17 mouse cellular contexts compared by ENCODE assay signal in genomic region chr6:29815634-29816033, GRCm38 (mm10). TPM values are rescaled to one million over a fixed set of nuclear protein-coding genes. Genes with fewer than 3 reads are reported as not detected.
A peak's percentile ranks its signal among the peaks of the same experiment; 100 is the strongest.
DNase-seq lines count a peak whose midpoint lies in the region; ATAC-seq and TF ChIP-seq lines count a peak whose summit lies in the region.
"Had no signal": no experiment of that assay in that cellular context is flagged by ENCODE, and none has a peak within 500 bp of the region (broad histone marks: within the 10 kb centered on the region; RNA-seq: fewer than 3 reads in every experiment).

No protein-coding gene starts in this region.

- peak overlapping the region; percentile 68 for H3K27ac ChIP-seq in left cerebral cortex, adult 2 months
- H3K27ac ChIP-seq in forebrain, embryonic 12.5 days: peak overlapping the region; percentile 81
- H3K27ac ChIP-seq in hindbrain, embryonic 12.5 days: peak overlapping the region; percentile 40
- peak overlapping the region; percentile 62 for H3K27ac ChIP-seq in midbrain, embryonic 15.5 days
- no peak overlapping the region for H3K27ac ChIP-seq in embryonic facial prominence, embryonic 10.5 days (replicated peaks)

- no peak overlapping the region for H3K4me2 ChIP-seq in forebrain, embryonic 12.5 days
- no peak overlapping the region for H3K4me2 ChIP-seq in hindbrain, embryonic 12.5 days (replicated peaks)
- no peak overlapping the region for H3K4me2 ChIP-seq in midbrain, embryonic 15.5 days
- H3K4me2 ChIP-seq: embryonic facial prominence, embryonic 12.5 days had no signal

- H3K27me3 ChIP-seq in forebrain, embryonic 12.5 days: no peaks in the 10 kb centered on the region
- H3K27me3 ChIP-seq in hindbrain, embryonic 12.5 days: no peaks in the 10 kb centered on the region
- H3K27me3 ChIP-seq in midbrain, embryonic 15.5 days (replicated peaks): no peaks in the 10 kb centered on the region
- no peaks in the 10 kb centered on the region for H3K27me3 ChIP-seq in embryonic facial prominence, embryonic 10.5 days (replicated peaks; ENCODE audit: low read depth, poor library complexity, severe bottlenecking)
- H3K27me3 ChIP-seq: embryonic facial prominence, embryonic 12.5 days had no signal

- 61% methylated on average over 2 of the region's 2 CpGs for WGBS in forebrain, embryonic 12.5 days
- 84% methylated on average over 2 of the region's 2 CpGs for WGBS in hindbrain, embryonic 12.5 days
- WGBS in midbrain, embryonic 15.5 days: 66% methylated on average over 2 of the region's 2 CpGs
- 93% methylated on average over 2 of the region's 2 CpGs for WGBS in embryonic facial prominence, embryonic 10.5 days

- H3K36me3 ChIP-seq in forebrain, embryonic 12.5 days (replicated peaks): no peaks in the 10 kb centered on the region
- no peaks in the 10 kb centered on the region for H3K36me3 ChIP-seq in hindbrain, embryonic 12.5 days
- H3K36me3 ChIP-seq in midbrain, embryonic 15.5 days (replicated peaks): no peaks in the 10 kb centered on the region
- H3K36me3 ChIP-seq in embryonic facial prominence, embryonic 10.5 days (replicated peaks): 0 out of 2 replicates have a peak, but pooled peaks cover 3% of the 10 kb centered on the region

- no peaks in the 10 kb centered on the region for H3K9me3 ChIP-seq in forebrain, embryonic 12.5 days
- no peaks in the 10 kb centered on the region for H3K9me3 ChIP-seq in hindbrain, embryonic 12.5 days (replicated peaks)
- no peaks in the 10 kb centered on the region for H3K9me3 ChIP-seq in midbrain, embryonic 15.5 days
- no peaks in the 10 kb centered on the region for H3K9me3 ChIP-seq in embryonic facial prominence, embryonic 10.5 days
- H3K9me3 ChIP-seq: embryonic facial prominence, embryonic 12.5 days had no signal

- peaks cover 22% of the 10 kb centered on the region for H3K4me1 ChIP-seq in forebrain, embryonic 12.5 days
- H3K4me1 ChIP-seq in hindbrain, embryonic 12.5 days: peaks cover 18% of the 10 kb centered on the region
- H3K4me1 ChIP-seq in midbrain, embryonic 15.5 days: peaks cover 20% of the 10 kb centered on the region
- H3K4me1 ChIP-seq in embryonic facial prominence, embryonic 10.5 days: peaks cover 17% of the 10 kb centered on the region

- no peak for DNase-seq in left cerebral cortex, adult 2 months (ENCODE audit: extremely low spot score in 1 of 2, low spot score in 2 of 2)
- DNase-seq in left cerebral cortex, postnatal 36 days (ENCODE audit: low spot score in 2 of 2): no peak
- no peak for DNase-seq in adrenal gland, postnatal 4 days (ENCODE audit: low spot score in 2 of 2)
- DNase-seq in embryonic facial prominence, embryonic 10.5 days (ENCODE audit: low spot score): no peak
- DNase-seq: B cell, adult 2 months; cerebellum, adult 9-10 months; gastrocnemius, postnatal 36 days; right cerebral cortex, postnatal 25 days; thymus, adult 2 months had no signal

- no peak overlapping the region for H3K9ac ChIP-seq in forebrain, embryonic 12.5 days
- H3K9ac ChIP-seq in hindbrain, embryonic 12.5 days: no peak overlapping the region
- H3K9ac ChIP-seq in midbrain, embryonic 15.5 days: no peak overlapping the region
- H3K9ac ChIP-seq: embryonic facial prominence, embryonic 12.5 days had no signal

- no peak overlapping the region for H3K4me3 ChIP-seq in left cerebral cortex, adult 2 months
- no peak overlapping the region for H3K4me3 ChIP-seq in forebrain, embryonic 12.5 days (replicated peaks)
- no peak overlapping the region for H3K4me3 ChIP-seq in hindbrain, embryonic 12.5 days
- no peak overlapping the region for H3K4me3 ChIP-seq in midbrain, embryonic 15.5 days
- no peak overlapping the region for H3K4me3 ChIP-seq in embryonic facial prominence, embryonic 10.5 days
- H3K4me3 ChIP-seq: embryonic facial prominence, embryonic 12.5 days; erythroblast, embryonic 14.5 days; myocyte had no signal

- ATAC-seq in forebrain, embryonic 12.5 days (ENCODE audit: low FRiP score): no peak
- no peak for ATAC-seq in hindbrain, embryonic 12.5 days (ENCODE audit: low FRiP score)
- no peak for ATAC-seq in midbrain, embryonic 15.5 days (replicated peaks)
- ATAC-seq: intestine, embryonic 16.5 days; lung, postnatal 0 days had no signal

- intact Hi-C loops in left cerebral cortex, adult 2 months (cut with DNase I): loop anchor here (2.0 to 10.0 kb wide), 2 partner anchors 47 to 211 kb away; partner anchors contain the start of genes Ahcyl2 and Tnpo3
- intact Hi-C loops in left cerebral cortex, postnatal 36 days (cut with DNase I): loop anchor here (5.0 kb wide), 1 partner anchor 98 kb away; no protein-coding TSS in a partner anchor

- no peak for TF ChIP-seq CTCF in left cerebral cortex, adult 2 months (IDR thresholded peaks at IDR 0.05)

RNA-seq across cellular contexts. Expression of gene Ahcyl2, which starts 47.8 kb away (rescaled TPM):
- total RNA-seq in left cerebral cortex, adult 2 months (2021): 100 to 1,000 TPM; 137 to 141 TPM
- 100 to 1,000 TPM; 122 to 136 TPM for total RNA-seq in left cerebral cortex, postnatal 36 days (2021)
- 14.7 and 18.6 TPM in 2 replicates for polyA plus RNA-seq in forebrain, embryonic 12.5 days (2016; fragmentation: Nextera tagmentation; extraction: Ambion mirVana)
- 21.8 and 25.3 TPM in 2 replicates for polyA plus RNA-seq in hindbrain, embryonic 12.5 days (2016; fragmentation: Nextera tagmentation; extraction: Ambion mirVana)
- polyA plus RNA-seq in midbrain, embryonic 15.5 days (2015; fragmentation: Nextera tagmentation; extraction: Ambion mirVana): 18.0 and 20.6 TPM in 2 replicates
- 100 to 1,000 TPM in 1 of 2 experiments, 10 to 100 TPM in 1; 93.7 to 119 TPM for total RNA-seq in adrenal gland, postnatal 4 days (2021)
- 12.0 and 14.9 TPM in 2 replicates for polyA plus RNA-seq in embryonic facial prominence, embryonic 10.5 days (2016; fragmentation: Nextera tagmentation; extraction: Ambion mirVana)
